Mouse (Mus musculus): ENCODE measurements at regions not wholly inside any gene's neighbourhood (a gene's known extent, or its start where the extent isn't known, plus 50 kb on each side); places are given as distances from the start of the nearest gene placed in this dataset.
A peak's percentile ranks its signal among the peaks of the same experiment; 100 is the strongest.

GRCm38 (mm10) chr13:71148491-71149302 is 307.1 kb upstream of the Adamts16 start:
- DNase-seq (ENCODE audit: low spot score): no peak
- Histone ChIP-seq H3K36me3 (replicated peaks; ENCODE audit: control insufficient read depth, insufficient read depth, low read length) (no peaks in the 10 kb centered on the region), H3K27me3 (ENCODE audit: control insufficient read depth, insufficient read depth, low read length) (no peaks in the 10 kb centered on the region), H3K27ac (ENCODE audit: low read depth) (no peak overlapping the region), H3K9ac (replicated peaks; ENCODE audit: low read depth, low read length) (no peak overlapping the region), H3K4me1 (ENCODE audit: control insufficient read depth, insufficient read depth) (no peaks in the 10 kb centered on the region), H3K9me3 (replicated peaks; ENCODE audit: control insufficient read depth, low read length) (no peaks in the 10 kb centered on the region), H3K4me2 (ENCODE audit: low read depth, low read length) (no peak overlapping the region), H3K4me3 (ENCODE audit: low read depth, low read length) (no peak overlapping the region)
- TF ChIP-seq EP300 (IDR thresholded peaks at IDR 0.05; ENCODE audit: low read depth): no peak
- TF ChIP-seq CTCF (IDR thresholded peaks at IDR 0.05; ENCODE audit: low read depth): no peak
- 43% methylated on average over 8 of the region's 8 CpGs for WGBS
- ATAC-seq (ENCODE audit: insufficient read depth, low read depth): no peak

GRCm38 (mm10) chr13:71146859-71147443 is 305.3 kb upstream of the Adamts16 start:
- TF ChIP-seq EP300 (IDR thresholded peaks at IDR 0.05; ENCODE audit: low read depth): no peak
- no peak for TF ChIP-seq CTCF (IDR thresholded peaks at IDR 0.05; ENCODE audit: low read depth)
- 73% methylated on average over 3 of the region's 3 CpGs for WGBS
- Histone ChIP-seq H3K4me1 (ENCODE audit: control insufficient read depth, insufficient read depth) (no peaks in the 10 kb centered on the region), H3K27me3 (ENCODE audit: control insufficient read depth, insufficient read depth, low read length) (no peaks in the 10 kb centered on the region), H3K36me3 (replicated peaks; ENCODE audit: control insufficient read depth, insufficient read depth, low read length) (no peaks in the 10 kb centered on the region), H3K27ac (ENCODE audit: low read depth) (no peak overlapping the region), H3K4me2 (ENCODE audit: low read depth, low read length) (no peak overlapping the region), H3K4me3 (ENCODE audit: low read depth, low read length) (no peak overlapping the region), H3K9ac (replicated peaks; ENCODE audit: low read depth, low read length) (no peak overlapping the region), H3K9me3 (replicated peaks; ENCODE audit: control insufficient read depth, low read length) (no peaks in the 10 kb centered on the region)
- no peak for DNase-seq (ENCODE audit: low spot score)
- ATAC-seq (ENCODE audit: insufficient read depth, low read depth): no peak

- ATAC-seq (ENCODE audit: insufficient read depth, low read depth) (no peak), DNase-seq (ENCODE audit: low spot score) (no peak)
- H3K27ac ChIP-seq (ENCODE audit: low read depth): no peak overlapping the region
- no peaks in the 10 kb centered on the region for H3K9me3 ChIP-seq (replicated peaks; ENCODE audit: control insufficient read depth, low read length)
- no peak overlapping the region for H3K9ac ChIP-seq (replicated peaks; ENCODE audit: low read depth, low read length)
- no peaks in the 10 kb centered on the region for H3K27me3 ChIP-seq (ENCODE audit: control insufficient read depth, insufficient read depth, low read length)
- TF ChIP-seq CTCF (IDR thresholded peaks at IDR 0.05; ENCODE audit: low read depth) (no peak), EP300 (IDR thresholded peaks at IDR 0.05; ENCODE audit: low read depth) (no peak)
- H3K36me3 ChIP-seq (replicated peaks; ENCODE audit: control insufficient read depth, insufficient read depth, low read length): no peaks in the 10 kb centered on the region
- no peaks in the 10 kb centered on the region for H3K4me1 ChIP-seq (ENCODE audit: control insufficient read depth, insufficient read depth)
- no peak overlapping the region for H3K4me3 ChIP-seq (ENCODE audit: low read depth, low read length)
- 81% methylated on average over 11 of the region's 11 CpGs for whole genome bisulfite sequencing
- no peak overlapping the region for H3K4me2 ChIP-seq (ENCODE audit: low read depth, low read length)
Observed at GRCm38 (mm10) chr13:71138745-71139312, 297.2 kb upstream of the Adamts16 start.

- H3K27me3 ChIP-seq (ENCODE audit: control insufficient read depth, insufficient read depth, low read length): no peaks in the 10 kb centered on the region
- TF ChIP-seq CTCF (IDR thresholded peaks at IDR 0.05; ENCODE audit: low read depth) (no peak), EP300 (IDR thresholded peaks at IDR 0.05; ENCODE audit: low read depth) (no peak)
- no peak for DNase-seq (ENCODE audit: low spot score)
- H3K9me3 ChIP-seq (replicated peaks; ENCODE audit: control insufficient read depth, low read length): no peaks in the 10 kb centered on the region
- H3K4me1 ChIP-seq (ENCODE audit: control insufficient read depth, insufficient read depth): no peaks in the 10 kb centered on the region
- 61% methylated on average over 5 of the region's 5 CpGs for WGBS
- no peak overlapping the region for H3K27ac ChIP-seq (ENCODE audit: low read depth)
- H3K9ac ChIP-seq (replicated peaks; ENCODE audit: low read depth, low read length): no peak overlapping the region
- H3K4me2 ChIP-seq (ENCODE audit: low read depth, low read length): no peak overlapping the region
- ATAC-seq (ENCODE audit: insufficient read depth, low read depth): no peak
- H3K36me3 ChIP-seq (replicated peaks; ENCODE audit: control insufficient read depth, insufficient read depth, low read length): no peaks in the 10 kb centered on the region
- H3K4me3 ChIP-seq (ENCODE audit: low read depth, low read length): no peak overlapping the region
Observed at GRCm38 (mm10) chr13:71135940-71136632, 294.5 kb upstream of the Adamts16 start.

- Histone ChIP-seq H3K4me1 (ENCODE audit: control insufficient read depth, insufficient read depth) (no peaks in the 10 kb centered on the region), H3K27me3 (ENCODE audit: control insufficient read depth, insufficient read depth, low read length) (no peaks in the 10 kb centered on the region), H3K36me3 (replicated peaks; ENCODE audit: control insufficient read depth, insufficient read depth, low read length) (no peaks in the 10 kb centered on the region), H3K4me2 (ENCODE audit: low read depth, low read length) (no peak overlapping the region), H3K4me3 (ENCODE audit: low read depth, low read length) (no peak overlapping the region), H3K9ac (replicated peaks; ENCODE audit: low read depth, low read length) (no peak overlapping the region), H3K9me3 (replicated peaks; ENCODE audit: control insufficient read depth, low read length) (no peaks in the 10 kb centered on the region), H3K27ac (ENCODE audit: low read depth) (no peak overlapping the region)
- no peak for TF ChIP-seq CTCF (IDR thresholded peaks at IDR 0.05; ENCODE audit: low read depth)
- TF ChIP-seq EP300 (IDR thresholded peaks at IDR 0.05; ENCODE audit: low read depth): no peak
- DNase-seq (ENCODE audit: low spot score): peak; percentile 48
- ATAC-seq (ENCODE audit: insufficient read depth, low read depth): no peak; the same call in 1 of the 2 replicates
- WGBS: 0% methylated on average over 1 of the region's 1 CpGs
Observed at GRCm38 (mm10) chr13:71121484-71121883, 279.9 kb upstream of the Adamts16 start.
